Mouse (Mus musculus) heart, embryonic 12.5 days (tissue): ENCODE data around the gene Hint1. TPM values are rescaled to one million over a fixed set of nuclear protein-coding genes. Genes with fewer than 3 reads are reported as not detected.

Experiments used
- ATAC-seq: fragments of 200-750 bp; cut with Nextera tagmentation; 2 replicates; pipeline ENCODE4 v1.8.0; 2017; ENCODE audit warnings: moderate TSS enrichment, moderate library complexity; ENCODE audit not compliant: insufficient number of reproducible peaks, low FRiP score
- H3K27ac ChIP-seq: fragments of 300-500 bp; sonication (generic); 2 replicates; pipeline ENCODE4 v1.5.1; 2016; ENCODE audit warnings: mild to moderate bottlenecking, moderate library complexity; ENCODE audit not compliant: poor library complexity, severe bottlenecking
- H3K27me3 ChIP-seq: fragments of 300-500 bp; sonication (generic); replicated peaks from 2 replicates; pipeline ENCODE4 v1.6.1; 2016; ENCODE audit warnings: mild to moderate bottlenecking, moderate library complexity
- H3K36me3 ChIP-seq: fragments of 300-500 bp; sonication (generic); 2 replicates; pipeline ENCODE4 v1.6.1; 2016; ENCODE audit warnings: mild to moderate bottlenecking, moderate library complexity
- H3K4me1 ChIP-seq: fragments of 300-500 bp; sonication (generic); replicated peaks from 2 replicates; pipeline ENCODE4 v1.6.1; 2016; ENCODE audit warnings: mild to moderate bottlenecking
- H3K4me2 ChIP-seq: fragments of 300-500 bp; sonication (generic); 2 replicates; pipeline ENCODE4 v1.6.1; 2016; ENCODE audit warnings: mild to moderate bottlenecking, moderate library complexity
- H3K4me3 ChIP-seq: fragments of 300-500 bp; sonication (generic); 2 replicates; pipeline ENCODE4 v1.5.1; 2016; ENCODE audit warnings: mild to moderate bottlenecking
- H3K9ac ChIP-seq: fragments of 300-500 bp; sonication (generic); 2 replicates; pipeline ENCODE4 v1.6.1; 2016; ENCODE audit warnings: mild to moderate bottlenecking, moderate library complexity
- H3K9me3 ChIP-seq: fragments of 300-500 bp; sonication (generic); replicated peaks from 2 replicates; pipeline ENCODE4 v1.6.1; 2016; ENCODE audit warnings: mild to moderate bottlenecking, moderate library complexity
- WGBS: fragments of 180-500 bp; shearing (Covaris S2); methylation state at CpG from one replicate; pipeline ENCODE4 v1.1.7; 2016; 5-methylcytosine and 5-hydroxymethylcytosine counted together
- polyA plus RNA-seq: library from polyadenylated mRNA; unstranded; fragments of >200 nt; fragmentation: Nextera tagmentation; extraction: Ambion mirVana; gene quantifications from 2 replicates; pipeline ENCODE4 v1.2.1, GENCODE M21; 2016

Gene Hint1
- polyA plus RNA-seq, 1 experiment from 2014 or later, result 765 TPM

DNA sequence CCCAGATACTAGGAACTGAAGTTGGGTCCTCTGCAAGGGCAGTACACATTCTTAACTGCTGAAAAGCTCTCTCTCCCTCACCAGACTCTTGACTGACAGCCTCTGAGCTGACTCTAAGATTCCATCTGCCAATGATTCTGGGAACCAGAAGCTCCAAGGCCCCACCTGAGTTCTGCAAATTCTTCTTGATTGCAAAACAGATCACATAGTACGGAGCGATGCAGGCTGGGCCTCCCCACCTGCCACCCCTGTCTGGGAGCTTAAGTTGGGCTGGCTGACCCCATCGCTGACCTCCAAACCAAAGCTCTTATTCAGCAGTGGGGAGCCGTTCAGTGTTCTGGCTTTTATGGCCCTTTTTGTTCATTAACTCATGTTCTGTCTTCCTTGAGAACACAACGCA, 31.3 kb downstream of the Hint1 start:
- no peak overlapping the region for H3K4me3 ChIP-seq
- H3K27ac ChIP-seq, result no peak overlapping the region
- no peaks in the 10 kb centered on the region for H3K9me3 ChIP-seq
- no peak overlapping the region for H3K4me2 ChIP-seq
- no peak; the same call in 1 of the 2 replicates for ATAC-seq
- 68% methylated on average over 5 of the region's 5 CpGs for WGBS
- H3K4me1 ChIP-seq, result peaks cover 14% of the 10 kb centered on the region
- H3K27me3 ChIP-seq, result no peaks in the 10 kb centered on the region
- no peak overlapping the region for H3K9ac ChIP-seq
- no peaks in the 10 kb centered on the region for H3K36me3 ChIP-seq

DNA sequence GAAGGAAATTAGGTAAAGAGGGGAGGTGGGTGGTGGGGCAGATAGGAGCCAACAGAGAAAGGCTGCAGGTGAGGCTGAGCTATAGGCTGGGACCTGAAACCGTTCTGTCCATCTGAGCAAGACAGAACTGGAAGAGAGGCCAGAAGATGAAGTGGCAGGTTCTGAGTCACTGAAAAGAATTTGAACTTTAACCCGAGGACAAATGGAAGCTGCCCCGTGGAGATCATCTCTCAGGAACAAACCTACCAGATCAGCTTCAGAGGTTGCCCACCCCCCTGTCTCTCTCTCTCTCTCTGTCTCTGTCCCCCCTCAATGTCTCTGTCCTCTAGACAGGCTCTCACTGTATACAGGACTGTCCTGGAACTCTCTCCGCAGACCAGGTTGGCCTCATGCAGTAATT, 33.5 kb downstream of the Hint1 start:
- WGBS, result 71% methylated on average over 4 of the region's 4 CpGs
- ATAC-seq, result no peak
- no peaks in the 10 kb centered on the region for H3K36me3 ChIP-seq
- H3K4me3 ChIP-seq, result no peak overlapping the region
- no peaks in the 10 kb centered on the region for H3K9me3 ChIP-seq
- H3K9ac ChIP-seq, result no peak overlapping the region
- H3K4me2 ChIP-seq, result no peak overlapping the region
- H3K27me3 ChIP-seq, result no peaks in the 10 kb centered on the region
- no peak overlapping the region for H3K27ac ChIP-seq
- H3K4me1 ChIP-seq, result peaks cover 34% of the 10 kb centered on the region

- peak; percentile 84 for ATAC-seq
- Histone ChIP-seq H3K9me3 (no peaks in the 10 kb centered on the region), H3K27me3 (no peaks in the 10 kb centered on the region), H3K4me3 (peak within 1 kb of the TSS; percentile 72), H3K4me1 (peaks cover 45% of the 10 kb centered on the region), H3K9ac (peak within 1 kb of the TSS; percentile 80), H3K36me3 (peaks cover 12% of the 10 kb centered on the region), H3K27ac (peak within 1 kb of the TSS; percentile 86), H3K4me2 (peak within 1 kb of the TSS; percentile 87)
- WGBS, result 13% methylated on average over 45 of the region's 45 CpGs
Observed at GRCm38 (mm10) chr11:54902333-54903323, 36.4 kb downstream of the Hint1 start, which contains the start of gene Gpx3. TSS of gene Gpx3 (plus strand) at chr11:54902453.

DNA sequence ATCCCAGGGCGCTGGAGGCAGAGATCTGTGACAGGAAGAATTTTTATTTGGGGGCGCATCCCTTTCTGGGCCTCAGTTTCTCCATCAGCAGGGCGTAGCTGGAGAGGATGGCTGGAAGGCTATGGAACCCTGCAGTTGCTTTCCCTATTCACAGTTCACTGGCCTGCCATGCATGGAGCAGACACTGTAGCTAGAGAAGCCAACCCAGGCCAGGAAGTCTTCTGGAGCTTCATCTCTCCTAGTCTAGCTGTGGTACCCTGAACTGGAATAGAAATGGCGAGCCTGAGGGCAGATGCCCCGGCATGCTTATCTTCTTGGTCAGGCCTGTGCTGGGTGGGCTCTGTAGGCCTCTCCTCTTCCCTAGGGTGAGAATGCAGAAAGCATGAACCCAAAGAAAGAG, 37.2 kb downstream of the Hint1 start:
- peak overlapping the region; percentile 80 for H3K9ac ChIP-seq
- WGBS, result 47% methylated on average over 5 of the region's 5 CpGs
- no peaks in the 10 kb centered on the region for H3K27me3 ChIP-seq
- H3K36me3 ChIP-seq, result peaks cover 19% of the 10 kb centered on the region
- peak overlapping the region; percentile 86 for H3K27ac ChIP-seq
- no peak for ATAC-seq
- H3K4me1 ChIP-seq, result peaks cover 43% of the 10 kb centered on the region
- H3K4me2 ChIP-seq, result peak overlapping the region; percentile 87
- H3K9me3 ChIP-seq, result no peaks in the 10 kb centered on the region
- peak overlapping the region; percentile 72 for H3K4me3 ChIP-seq

- WGBS, result 19% methylated on average over 4 of the region's 4 CpGs
- peak overlapping the region; percentile 80 for H3K9ac ChIP-seq
- ATAC-seq, result peak; percentile 53
- peak overlapping the region; percentile 72 for H3K4me3 ChIP-seq
- H3K27me3 ChIP-seq, result no peaks in the 10 kb centered on the region
- H3K27ac ChIP-seq, result peak overlapping the region; percentile 86
- H3K9me3 ChIP-seq, result no peaks in the 10 kb centered on the region
- peaks cover 27% of the 10 kb centered on the region for H3K36me3 ChIP-seq
- peaks cover 41% of the 10 kb centered on the region for H3K4me1 ChIP-seq
- peak overlapping the region; percentile 87 for H3K4me2 ChIP-seq
Observed at GRCm38 (mm10) chr11:54903940-54904706, 37.9 kb downstream of the Hint1 start.

DNA sequence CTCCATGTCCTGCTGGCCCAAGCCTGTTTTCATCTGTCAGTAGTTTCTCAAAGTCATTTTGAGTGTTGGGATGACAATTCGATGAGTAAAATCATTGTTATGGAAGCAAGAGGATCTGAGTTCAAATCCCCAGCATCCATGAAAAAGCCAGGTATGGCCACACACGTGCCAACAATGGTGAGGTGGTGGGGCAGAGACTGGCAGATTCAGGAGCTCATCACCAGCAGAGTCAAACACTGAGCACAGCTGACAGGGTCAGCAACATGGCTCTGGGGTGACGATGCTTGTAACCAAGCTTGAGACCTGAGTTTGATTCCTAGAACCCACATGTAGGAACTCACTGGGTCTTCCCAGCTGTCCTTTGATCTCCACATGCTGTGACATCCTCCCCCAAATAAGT, 38.9 kb downstream of the Hint1 start:
- H3K4me1 ChIP-seq, result peaks cover 41% of the 10 kb centered on the region
- no peaks in the 10 kb centered on the region for H3K9me3 ChIP-seq
- peak overlapping the region; percentile 87; the same call in 1 of the 2 replicates for H3K4me2 ChIP-seq
- no peak overlapping the region for H3K4me3 ChIP-seq
- no peak overlapping the region for H3K9ac ChIP-seq
- no peaks in the 10 kb centered on the region for H3K27me3 ChIP-seq
- H3K27ac ChIP-seq, result peak overlapping the region; percentile 86; the same call in 1 of the 2 replicates
- H3K36me3 ChIP-seq, result peaks cover 37% of the 10 kb centered on the region
- WGBS, result 86% methylated on average over 3 of the region's 3 CpGs
- no peak for ATAC-seq

DNA sequence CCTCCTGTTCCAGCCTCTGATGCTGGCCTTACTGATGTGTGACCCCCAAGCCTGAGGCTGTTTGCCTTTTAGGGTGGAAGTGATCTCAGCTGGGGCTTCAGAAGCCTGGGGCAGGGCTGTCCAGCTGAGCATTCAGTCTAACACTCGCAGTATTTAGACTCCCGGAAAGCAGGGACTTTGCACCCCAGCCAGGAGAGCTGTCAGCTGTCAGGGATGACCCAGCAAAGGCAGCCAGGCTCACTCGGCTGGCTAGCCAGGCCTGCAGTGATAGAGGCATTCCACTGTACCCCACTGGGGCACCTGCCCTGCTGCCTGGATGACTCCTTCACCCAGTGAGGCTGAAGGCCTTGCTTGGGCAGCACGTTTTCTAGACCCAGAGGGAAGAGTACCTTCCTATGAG, 39.7 kb downstream of the Hint1 start:
- Histone ChIP-seq H3K4me1 (peaks cover 41% of the 10 kb centered on the region), H3K27me3 (no peaks in the 10 kb centered on the region), H3K36me3 (peaks cover 44% of the 10 kb centered on the region), H3K27ac (peak overlapping the region; percentile 67), H3K4me3 (no peak overlapping the region), H3K9ac (peak overlapping the region; percentile 57; the same call in 1 of the 2 replicates), H3K4me2 (peak overlapping the region; percentile 4; the same call in 1 of the 2 replicates), H3K9me3 (no peaks in the 10 kb centered on the region)
- ATAC-seq, result no peak
- 38% methylated on average over 4 of the region's 4 CpGs for WGBS

DNA sequence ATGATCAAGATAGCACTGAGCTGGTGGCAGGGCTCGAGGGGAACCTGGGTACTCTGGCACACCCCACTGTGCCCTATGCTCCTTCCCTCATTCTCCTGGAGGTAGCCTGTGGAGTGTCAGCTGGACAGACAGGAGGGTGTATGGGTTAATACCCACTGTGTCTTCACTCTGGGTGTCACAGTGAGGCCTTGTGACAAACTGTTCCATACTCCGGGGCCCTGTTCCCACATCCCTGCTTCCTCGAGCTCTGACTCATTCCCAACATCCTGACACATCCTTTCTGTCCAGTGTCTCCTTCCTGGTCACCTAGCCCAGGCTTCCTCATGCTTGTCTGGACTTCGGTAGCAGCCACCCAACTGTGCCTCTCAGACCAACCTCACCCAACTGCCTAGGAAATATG, 40.3 kb downstream of the Hint1 start:
- H3K4me1 ChIP-seq, result peaks cover 41% of the 10 kb centered on the region
- H3K4me3 ChIP-seq, result no peak overlapping the region
- WGBS, result 40% methylated on average over 4 of the region's 4 CpGs
- H3K27me3 ChIP-seq, result no peaks in the 10 kb centered on the region
- peak overlapping the region; percentile 4; the same call in 1 of the 2 replicates for H3K4me2 ChIP-seq
- H3K27ac ChIP-seq, result peak overlapping the region; percentile 67
- no peak for ATAC-seq
- H3K36me3 ChIP-seq, result peaks cover 49% of the 10 kb centered on the region
- H3K9me3 ChIP-seq, result no peaks in the 10 kb centered on the region
- 0 out of 2 replicates have a peak overlapping the region, but pooled peaks have one; percentile 57 for H3K9ac ChIP-seq

GRCm38 (mm10) chr11:54907259-54907658, 41.1 kb downstream of the Hint1 start:
- H3K36me3 ChIP-seq, result peaks cover 57% of the 10 kb centered on the region
- no peak for ATAC-seq
- H3K27me3 ChIP-seq, result no peaks in the 10 kb centered on the region
- H3K4me3 ChIP-seq, result no peak overlapping the region
- H3K9me3 ChIP-seq, result no peaks in the 10 kb centered on the region
- H3K4me1 ChIP-seq, result peaks cover 40% of the 10 kb centered on the region
- 88% methylated on average over 5 of the region's 5 CpGs for WGBS
- no peak overlapping the region for H3K4me2 ChIP-seq
- H3K27ac ChIP-seq, result no peak overlapping the region
- H3K9ac ChIP-seq, result no peak overlapping the region

GRCm38 (mm10) chr11:54909273-54909672, 43.1 kb downstream of the Hint1 start:
- Histone ChIP-seq H3K27ac (no peak overlapping the region), H3K4me3 (no peak overlapping the region), H3K4me2 (no peak overlapping the region), H3K4me1 (peaks cover 22% of the 10 kb centered on the region), H3K36me3 (peaks cover 70% of the 10 kb centered on the region), H3K27me3 (no peaks in the 10 kb centered on the region), H3K9me3 (no peaks in the 10 kb centered on the region), H3K9ac (no peak overlapping the region)
- ATAC-seq, result no peak
- 84% methylated on average over 11 of the region's 11 CpGs for WGBS
